Mouse (Mus musculus) embryonic facial prominence, embryonic 10.5 days (tissue): ENCODE data around the gene Dleu7. TPM values are rescaled to one million over a fixed set of nuclear protein-coding genes. Genes with fewer than 3 reads are reported as not detected.

Source experiments
- DNase-seq: peaks from one replicate; pipeline ENCODE4 v3.0.0-alpha.2; 2017; ENCODE audit warnings: low spot score
- H3K27ac ChIP-seq: fragments of 300-500 bp; sonication (generic); replicated peaks from 2 replicates; pipeline ENCODE4 v1.5.1; 2016; ENCODE audit warnings: mild to moderate bottlenecking
- H3K27me3 ChIP-seq: fragments of 300-500 bp; sonication (generic); replicated peaks from 2 replicates; pipeline ENCODE4 v1.6.1; 2016; ENCODE audit warnings: low read depth, mild to moderate bottlenecking; ENCODE audit not compliant: poor library complexity, severe bottlenecking
- H3K36me3 ChIP-seq: fragments of 300-500 bp; sonication (generic); replicated peaks from 2 replicates; pipeline ENCODE4 v1.6.1; 2016; ENCODE audit warnings: mild to moderate bottlenecking, moderate library complexity
- H3K4me1 ChIP-seq: fragments of 300-500 bp; sonication (generic); 2 replicates; pipeline ENCODE4 v1.6.1; 2016
- H3K4me3 ChIP-seq: fragments of 300-500 bp; sonication (generic); 2 replicates; pipeline ENCODE4 v1.5.1; 2016; ENCODE audit warnings: mild to moderate bottlenecking, moderate library complexity
- H3K9me3 ChIP-seq: fragments of 300-500 bp; sonication (generic); 2 replicates; pipeline ENCODE4 v1.6.1; 2016; ENCODE audit warnings: mild to moderate bottlenecking
- WGBS: fragments of 180-500 bp; shearing (Covaris S2); methylation state at CpG from one replicate; pipeline ENCODE4 v1.1.7; 2016; 5-methylcytosine and 5-hydroxymethylcytosine counted together
- polyA plus RNA-seq: library from polyadenylated mRNA; unstranded; fragments of >200 nt; fragmentation: Nextera tagmentation; extraction: Ambion mirVana; gene quantifications from 2 replicates; pipeline ENCODE4 v1.2.1, GENCODE M21; 2016

Dleu7 gene
- 3.0 and 3.9 TPM in 2 replicates for polyA plus RNA-seq

DNA sequence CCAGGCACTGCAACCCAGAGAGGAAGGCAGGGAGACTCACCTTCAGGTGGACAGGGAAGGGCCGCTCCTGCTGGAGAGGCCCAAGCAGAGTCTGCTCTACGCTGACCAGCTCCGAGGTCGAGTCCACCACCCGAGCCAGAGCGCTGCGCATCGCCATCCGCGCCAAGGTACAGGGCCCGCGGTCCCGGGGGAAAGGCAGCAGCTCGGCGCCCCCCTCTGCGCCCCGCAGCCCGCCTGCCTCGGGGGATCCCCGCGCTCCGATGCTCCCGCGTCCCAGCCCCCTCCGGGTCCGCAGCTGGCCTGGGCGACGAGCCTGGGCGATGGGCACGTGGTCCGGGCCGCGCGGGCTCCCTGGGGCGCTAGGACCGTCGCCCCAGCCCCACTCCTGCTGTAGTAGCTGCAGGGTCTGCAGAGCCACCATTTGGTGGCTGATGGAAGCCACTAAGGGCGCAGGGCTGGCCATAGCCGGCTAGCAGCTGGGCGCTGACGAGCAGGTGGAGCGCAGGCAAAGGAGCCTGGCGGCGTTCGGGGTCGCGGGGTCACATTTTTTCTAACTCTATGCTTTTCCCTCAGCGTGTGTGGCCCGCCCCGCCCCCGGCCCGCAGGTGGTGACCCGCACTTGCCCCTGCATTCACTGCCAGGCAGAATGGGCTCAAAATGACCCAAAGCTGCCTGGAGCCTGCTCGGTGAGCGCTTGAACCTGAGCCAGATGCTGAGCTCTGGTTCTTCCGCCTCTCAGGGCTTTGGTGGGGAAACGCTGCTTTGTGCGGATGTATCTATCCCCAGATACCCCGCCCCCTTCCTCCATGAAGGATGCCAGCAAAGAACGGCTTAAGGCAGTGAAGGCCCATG, at the start of gene Dleu7, which contains the start of gene Rnaseh2b:
TSS of gene Dleu7 (minus strand) at position 560 of the 852 bp plus-strand sequence.
TSS of gene Rnaseh2b (plus strand) at position 102 of the 852 bp plus-strand sequence.
- peak within 1 kb of the TSS; percentile 85 for H3K27ac ChIP-seq
- H3K27me3 ChIP-seq, result peaks cover 63% of the 10 kb centered on the region
- H3K36me3 ChIP-seq, result no peaks in the 10 kb centered on the region
- H3K4me3 ChIP-seq, result peak within 1 kb of the TSS; percentile 65
- H3K4me1 ChIP-seq, result peaks cover 22% of the 10 kb centered on the region
- H3K9me3 ChIP-seq, result no peaks in the 10 kb centered on the region
- WGBS, result under 1% methylated on average over 60 of the region's 60 CpGs
- DNase-seq, result peak; percentile 92

DNA sequence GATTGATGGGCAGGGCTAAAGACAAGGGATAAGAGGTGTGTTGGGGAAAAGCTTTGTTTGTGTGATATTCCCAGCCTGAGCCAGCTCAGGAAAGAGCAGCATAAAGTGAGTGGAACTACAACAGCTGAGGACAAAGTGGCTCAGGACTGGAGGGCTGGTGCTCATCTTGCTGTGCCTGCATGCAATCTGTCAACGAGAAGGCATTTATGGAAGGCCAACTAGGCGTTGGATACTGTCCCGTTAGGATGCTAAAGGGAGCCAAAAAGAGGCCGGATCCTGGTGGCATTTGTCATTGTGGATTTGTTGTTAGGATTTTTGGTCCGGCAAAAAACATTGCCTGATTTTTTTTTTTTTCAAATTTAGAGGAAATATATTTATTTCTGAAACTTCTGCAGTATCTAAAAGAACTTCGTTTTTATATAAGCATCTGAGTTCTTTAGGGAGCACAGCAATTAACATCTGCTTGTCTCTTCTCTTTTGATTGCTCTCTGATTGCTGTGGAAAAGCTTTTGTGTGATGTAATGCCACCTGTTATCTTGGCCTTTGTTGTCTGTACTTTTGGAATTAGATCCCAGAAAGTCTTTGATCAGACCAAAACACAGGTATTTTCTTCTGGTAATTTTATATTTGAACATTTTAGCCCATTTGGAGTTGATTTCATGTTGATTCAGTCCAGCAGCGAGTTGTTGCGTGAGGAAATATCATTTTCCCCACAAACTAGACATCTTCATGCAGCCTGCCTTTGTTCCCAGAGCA, 49.2 kb upstream of the Dleu7 start:
- DNase-seq, result no peak
- Histone ChIP-seq H3K9me3 (no peaks in the 10 kb centered on the region), H3K4me1 (peaks cover 11% of the 10 kb centered on the region), H3K27ac (peak overlapping the region; percentile 48), H3K27me3 (no peaks in the 10 kb centered on the region), H3K4me3 (no peak overlapping the region), H3K36me3 (peaks cover 6% of the 10 kb centered on the region; the same call in 1 of the 2 replicates)
- 81% methylated on average over 8 of the region's 8 CpGs for WGBS

DNA sequence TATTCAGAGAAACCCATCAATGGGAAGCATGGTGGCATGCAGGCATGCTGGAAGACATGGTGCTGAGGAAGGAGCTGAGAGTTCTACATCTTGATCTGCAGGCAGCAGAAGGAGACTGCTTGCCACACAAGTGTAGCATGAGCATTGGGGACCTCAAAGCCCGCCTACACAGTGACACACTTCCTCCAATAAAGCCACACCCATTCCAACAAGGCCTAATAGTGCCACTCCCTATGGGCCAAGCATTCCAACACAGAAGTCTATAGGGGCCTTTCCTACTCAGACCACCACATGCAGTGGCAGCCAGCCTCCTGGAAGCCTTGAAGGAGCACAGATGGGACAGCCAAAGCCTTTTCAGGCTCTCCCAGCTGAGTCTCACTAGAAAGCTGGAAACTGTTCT, 46.3 kb upstream of the Dleu7 start:
- WGBS, result 90% methylated on average over 1 of the region's 1 CpGs
- Histone ChIP-seq H3K4me3 (no peak overlapping the region), H3K9me3 (no peaks in the 10 kb centered on the region), H3K4me1 (peaks cover 17% of the 10 kb centered on the region), H3K27ac (no peak overlapping the region), H3K27me3 (no peaks in the 10 kb centered on the region), H3K36me3 (peaks cover 6% of the 10 kb centered on the region; the same call in 1 of the 2 replicates)
- no peak for DNase-seq

DNA sequence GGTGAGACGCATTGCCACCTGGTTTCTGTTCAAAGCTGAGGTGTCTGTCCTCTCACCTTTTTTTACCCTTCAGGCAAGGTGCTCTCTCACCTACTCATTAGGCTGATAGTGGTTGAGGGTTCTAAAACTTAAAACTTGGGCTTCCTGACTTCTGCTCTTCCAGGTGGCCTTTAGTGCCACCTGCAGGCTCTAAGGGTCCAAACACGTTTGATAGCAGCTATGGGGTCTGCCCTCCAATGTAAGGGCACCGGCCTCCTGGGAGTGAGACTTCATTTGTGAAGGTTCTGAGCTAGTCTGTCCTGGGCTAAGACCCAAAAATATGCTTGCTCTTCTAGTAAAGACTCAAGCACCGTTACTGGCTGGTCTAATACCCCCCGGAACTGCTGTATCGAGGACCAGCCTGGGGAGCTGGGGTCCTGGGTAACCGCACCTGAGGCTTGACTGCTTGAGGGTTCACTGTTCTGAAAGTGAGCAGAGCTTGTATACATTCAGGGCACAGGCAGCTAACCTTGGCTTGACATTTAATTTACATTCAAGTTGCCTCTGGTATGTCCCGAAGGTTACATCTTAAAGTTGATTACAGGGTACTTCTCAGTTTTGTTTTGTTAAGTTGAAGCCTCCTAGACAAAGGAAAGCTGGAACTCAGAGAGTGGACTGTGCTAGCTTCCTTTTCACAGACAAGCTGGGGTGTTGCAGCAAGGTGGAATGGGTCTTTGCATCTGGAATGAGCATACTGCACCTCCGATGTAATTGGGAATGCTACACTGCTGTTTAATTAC, 41.3 kb upstream of the Dleu7 start:
- Histone ChIP-seq H3K27ac (no peak overlapping the region), H3K27me3 (no peaks in the 10 kb centered on the region), H3K9me3 (no peaks in the 10 kb centered on the region), H3K36me3 (peaks cover 2% of the 10 kb centered on the region; the same call in 1 of the 2 replicates), H3K4me3 (no peak overlapping the region), H3K4me1 (peaks cover 33% of the 10 kb centered on the region)
- no peak for DNase-seq
- WGBS, result 80% methylated on average over 9 of the region's 9 CpGs

DNA sequence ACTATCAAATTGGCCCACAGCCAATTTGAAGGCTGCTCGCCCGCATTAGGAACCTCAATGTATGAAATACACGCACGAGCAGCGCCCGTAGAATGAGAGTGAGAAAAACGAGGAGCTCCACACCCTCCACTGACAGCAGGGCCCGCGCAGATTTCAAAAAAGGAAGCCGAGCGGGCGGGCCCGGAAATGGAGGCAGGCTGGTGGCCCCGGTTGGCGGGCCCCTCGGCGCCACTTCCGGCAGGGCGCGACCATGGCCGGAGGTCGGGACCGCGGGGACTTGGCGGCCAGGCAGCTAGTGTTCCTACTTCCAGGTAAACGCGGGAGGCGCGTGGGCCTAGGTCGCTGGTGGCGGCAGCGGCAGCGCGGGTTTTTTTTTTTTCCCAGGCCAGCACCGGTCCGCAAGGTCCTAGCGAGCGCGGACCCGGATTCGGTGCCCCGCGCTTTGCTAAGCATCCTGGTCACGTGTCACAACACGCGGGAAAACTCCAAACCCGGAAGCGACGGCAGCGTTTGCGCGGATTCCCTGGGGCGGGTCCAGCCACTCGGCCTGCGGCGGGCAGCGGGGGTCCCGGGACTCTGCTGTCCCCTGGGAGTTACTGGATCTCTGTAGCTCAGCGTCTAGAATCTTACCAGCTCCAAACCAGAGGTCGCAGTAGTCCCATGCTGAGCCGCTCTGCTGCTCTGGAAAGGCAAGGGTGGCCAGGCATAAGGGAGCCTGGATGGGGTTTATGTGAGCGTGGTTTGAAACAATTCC, 39.2 kb upstream of the Dleu7 start:
- Histone ChIP-seq H3K36me3 (no peaks in the 10 kb centered on the region; the same call in 1 of the 2 replicates), H3K27ac (peak overlapping the region; percentile 96), H3K27me3 (no peaks in the 10 kb centered on the region), H3K4me1 (peaks cover 43% of the 10 kb centered on the region), H3K9me3 (no peaks in the 10 kb centered on the region), H3K4me3 (peak overlapping the region; percentile 77)
- WGBS, result under 1% methylated on average over 62 of the region's 62 CpGs
- DNase-seq, result peak; percentile 90

DNA sequence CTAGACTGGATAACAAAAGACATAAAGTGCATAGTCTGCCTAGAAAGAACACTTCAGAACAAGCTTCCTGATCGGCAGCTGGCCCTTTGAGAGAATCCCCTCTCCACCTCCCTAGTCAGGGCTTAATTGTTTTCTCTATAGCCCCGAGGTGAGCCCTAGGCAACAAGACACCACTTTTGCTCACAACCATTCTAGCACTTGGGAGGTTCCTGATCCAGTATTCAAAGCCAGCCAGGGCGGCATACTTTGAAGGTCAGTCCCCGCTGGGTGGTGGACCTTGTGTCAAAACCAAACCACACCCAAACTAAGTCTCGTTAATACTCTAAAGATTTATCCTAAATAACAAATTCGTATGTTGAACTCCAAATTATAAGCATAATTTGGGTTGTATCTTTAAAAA, 38.6 kb upstream of the Dleu7 start:
- H3K36me3 ChIP-seq, result no peaks in the 10 kb centered on the region; the same call in 1 of the 2 replicates
- WGBS, result 21% methylated on average over 6 of the region's 6 CpGs
- DNase-seq, result no peak
- peak overlapping the region; percentile 96 for H3K27ac ChIP-seq
- H3K9me3 ChIP-seq, result no peaks in the 10 kb centered on the region
- no peaks in the 10 kb centered on the region for H3K27me3 ChIP-seq
- peak overlapping the region; percentile 77 for H3K4me3 ChIP-seq
- H3K4me1 ChIP-seq, result peaks cover 49% of the 10 kb centered on the region

DNA sequence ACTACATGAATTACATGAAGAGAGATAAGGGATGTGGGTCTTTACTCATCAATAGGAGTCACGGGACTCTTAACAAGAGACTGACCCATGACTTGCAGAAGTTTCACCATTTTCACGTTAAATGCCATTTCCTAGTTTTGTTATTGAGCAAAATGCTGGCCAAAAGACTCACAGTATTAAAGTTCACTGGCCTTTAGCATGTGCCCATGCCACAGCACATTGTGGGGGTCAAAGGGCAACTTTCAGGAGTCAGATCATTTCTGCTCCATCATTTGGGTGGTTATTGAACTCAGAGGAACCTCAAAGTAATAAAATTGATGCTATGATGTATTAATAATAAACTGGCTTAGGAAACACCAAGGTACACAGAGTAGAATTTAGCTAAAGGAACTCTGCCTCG, 36.8 kb upstream of the Dleu7 start:
- DNase-seq, result no peak
- WGBS, result 80% methylated on average over 3 of the region's 3 CpGs

DNA sequence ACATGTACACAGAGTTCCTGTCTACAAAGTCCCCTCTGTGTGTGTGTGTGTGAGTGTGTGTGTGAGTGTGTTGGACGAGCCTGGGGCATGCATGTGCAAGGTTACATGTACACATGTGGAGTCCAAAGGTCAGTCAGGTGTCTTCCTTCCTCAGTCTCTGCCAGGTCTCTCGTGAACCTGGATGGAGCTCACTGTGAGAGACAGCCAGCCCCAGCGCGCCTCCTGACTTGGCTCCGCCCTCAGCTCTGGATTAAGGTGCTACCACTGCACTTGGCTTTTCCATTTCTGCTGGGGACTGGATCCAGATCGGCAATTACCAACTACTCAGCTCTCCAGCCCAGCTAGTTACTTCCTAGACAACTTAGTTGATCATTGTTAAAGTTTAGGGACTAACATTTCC, 35.8 kb upstream of the Dleu7 start:
- 47% methylated on average over 6 of the region's 6 CpGs for WGBS
- Histone ChIP-seq H3K36me3 (no peaks in the 10 kb centered on the region), H3K27ac (no peak overlapping the region), H3K4me3 (no peak overlapping the region), H3K27me3 (no peaks in the 10 kb centered on the region), H3K9me3 (no peaks in the 10 kb centered on the region), H3K4me1 (peaks cover 54% of the 10 kb centered on the region)
- DNase-seq, result no peak

More for the DNA sequence above, 36.8 kb upstream of the Dleu7 start:
- Histone ChIP-seq H3K4me3 (no peak overlapping the region), H3K27ac (no peak overlapping the region), H3K27me3 (no peaks in the 10 kb centered on the region), H3K36me3 (no peaks in the 10 kb centered on the region), H3K9me3 (no peaks in the 10 kb centered on the region), H3K4me1 (peaks cover 54% of the 10 kb centered on the region)

DNA sequence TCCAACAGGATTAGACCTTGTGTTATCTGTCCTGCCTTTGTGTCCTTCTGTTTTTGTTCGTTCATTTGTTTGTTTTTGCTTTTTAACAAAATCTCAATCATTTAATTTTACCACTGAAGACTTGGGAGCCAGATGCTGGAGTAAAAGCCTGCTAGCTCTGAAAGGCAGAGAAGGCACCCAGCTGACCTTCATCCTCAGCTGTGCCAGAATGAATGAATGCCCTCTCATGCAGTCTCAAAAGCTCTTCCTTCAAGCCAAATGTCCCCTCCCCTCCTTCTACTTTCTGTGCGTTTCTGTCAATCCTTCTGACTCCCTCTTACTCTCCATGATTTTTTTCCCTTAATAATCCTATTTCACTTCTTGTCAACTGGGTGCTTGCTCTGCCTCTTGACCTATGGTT, 34.3 kb upstream of the Dleu7 start:
- Histone ChIP-seq H3K4me3 (no peak overlapping the region), H3K27me3 (no peaks in the 10 kb centered on the region), H3K36me3 (no peaks in the 10 kb centered on the region), H3K9me3 (no peaks in the 10 kb centered on the region), H3K4me1 (peaks cover 55% of the 10 kb centered on the region), H3K27ac (no peak overlapping the region)
- 33% methylated on average over 2 of the region's 2 CpGs for WGBS
- no peak for DNase-seq

DNA sequence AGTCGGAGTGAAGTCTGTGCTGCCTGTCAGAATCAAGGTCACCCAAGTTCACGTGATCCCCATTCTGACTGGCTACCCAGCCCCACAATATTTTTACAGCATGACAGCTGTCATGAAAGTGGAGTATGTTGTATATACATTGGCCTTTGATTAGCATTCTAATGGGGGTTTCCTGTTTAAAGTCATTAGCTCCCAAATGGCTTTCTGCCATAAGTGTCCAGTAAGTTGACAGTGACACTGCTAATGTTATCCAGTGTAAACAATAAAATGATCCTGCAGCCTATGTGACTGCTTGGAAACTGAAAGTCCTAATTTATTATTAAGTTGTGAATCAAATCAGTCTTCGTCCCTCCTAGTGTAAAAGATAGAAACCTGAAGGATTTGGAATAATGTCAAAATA, 33.2 kb upstream of the Dleu7 start:
- Histone ChIP-seq H3K9me3 (no peaks in the 10 kb centered on the region), H3K27me3 (no peaks in the 10 kb centered on the region), H3K4me1 (peaks cover 48% of the 10 kb centered on the region), H3K27ac (no peak overlapping the region), H3K36me3 (no peaks in the 10 kb centered on the region), H3K4me3 (no peak overlapping the region)
- WGBS, result 76% methylated on average over 3 of the region's 3 CpGs
- no peak for DNase-seq

DNA sequence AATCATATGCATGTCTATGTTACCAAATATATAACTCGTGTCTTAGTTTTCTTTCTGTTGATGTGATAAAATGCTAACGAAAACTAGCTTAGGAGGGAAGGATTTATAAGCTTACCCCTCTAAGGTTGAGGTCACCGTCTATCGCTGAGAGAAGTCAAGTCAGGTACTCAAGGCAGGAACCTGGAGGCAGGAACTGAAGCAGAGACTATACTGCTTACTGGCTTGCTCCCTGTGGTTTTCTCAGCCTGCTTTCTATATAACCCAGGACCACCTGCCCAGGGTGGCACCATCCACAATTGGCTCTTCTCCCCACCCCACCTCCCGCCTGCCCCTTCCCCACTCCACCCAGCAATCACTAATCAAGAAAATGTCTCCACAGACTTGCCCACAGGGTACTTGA, 32.1 kb upstream of the Dleu7 start:
- DNase-seq, result no peak
- Histone ChIP-seq H3K27ac (no peak overlapping the region), H3K36me3 (no peaks in the 10 kb centered on the region), H3K27me3 (0 out of 2 replicates have a peak, but pooled peaks cover 4% of the 10 kb centered on the region), H3K4me3 (no peak overlapping the region), H3K4me1 (peaks cover 43% of the 10 kb centered on the region), H3K9me3 (no peaks in the 10 kb centered on the region)
- 93% methylated on average over 5 of the region's 5 CpGs for WGBS
